Mouse (Mus musculus): ENCODE results near the gene Hist2h3c2.
A peak's percentile ranks its signal among the peaks of the same experiment; 100 is the strongest.

DNA sequence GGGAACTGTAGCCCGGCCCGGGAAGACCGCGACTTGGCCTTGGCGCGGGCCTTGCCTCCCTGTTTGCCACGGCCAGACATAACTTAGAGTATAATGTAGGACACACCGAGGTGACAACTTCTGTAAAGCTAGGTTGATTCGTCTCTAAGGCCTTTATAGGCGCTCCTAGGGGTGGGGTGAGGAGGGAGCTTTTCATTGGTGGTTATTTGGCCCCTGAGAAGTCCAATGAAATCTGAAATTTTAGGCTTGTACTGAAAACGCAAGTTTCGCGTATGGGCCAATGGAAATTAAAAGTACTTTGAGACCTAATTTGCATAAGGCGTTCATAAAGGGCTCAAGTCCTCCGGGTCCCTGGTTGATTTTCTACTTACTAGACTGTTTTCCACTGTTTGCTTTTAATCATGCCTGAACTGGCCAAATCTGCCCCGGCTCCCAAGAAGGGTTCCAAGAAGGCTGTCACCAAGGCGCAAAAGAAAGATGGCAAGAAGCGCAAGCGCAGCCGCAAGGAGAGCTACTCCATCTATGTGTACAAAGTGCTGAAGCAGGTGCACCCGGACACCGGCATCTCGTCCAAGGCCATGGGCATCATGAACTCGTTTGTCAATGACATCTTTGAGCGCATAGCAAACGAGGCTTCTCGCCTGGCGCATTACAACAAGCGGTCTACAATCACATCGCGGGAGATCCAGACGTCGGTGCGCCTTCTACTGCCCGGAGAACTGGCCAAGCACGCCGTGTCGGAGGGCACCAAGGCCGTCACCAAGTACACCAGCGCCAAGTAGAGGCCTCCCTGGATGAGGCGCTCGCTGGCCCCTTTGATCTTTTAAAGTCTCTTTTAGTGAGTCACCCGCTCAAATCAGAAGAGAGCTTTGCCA lies 17.9 kb downstream of the Hist2h3c2 start, which contains the start of the genes Hist2h2ac and Hist2h2be:
- TF ChIP-seq CTCF (IDR thresholded peaks at IDR 0.05; ENCODE audit: insufficient read depth, low read length): no peak
- TF ChIP-seq POLR2A (IDR thresholded peaks at IDR 0.05; ENCODE audit: borderline replicate concordance, extremely low read depth, low read depth, low read length): peak; percentile 89

Data from lung, adult 2 months (tissue).